Mouse (Mus musculus) layer of hippocampus, adult 9-10 months (tissue): ENCODE measurements around the gene Trmt44.

Experiments used
- DNase-seq: peaks from one replicate; pipeline ENCODE4 v3.0.0; 2022; ENCODE audit warnings: low spot score

Gene Trmt44

DNA sequence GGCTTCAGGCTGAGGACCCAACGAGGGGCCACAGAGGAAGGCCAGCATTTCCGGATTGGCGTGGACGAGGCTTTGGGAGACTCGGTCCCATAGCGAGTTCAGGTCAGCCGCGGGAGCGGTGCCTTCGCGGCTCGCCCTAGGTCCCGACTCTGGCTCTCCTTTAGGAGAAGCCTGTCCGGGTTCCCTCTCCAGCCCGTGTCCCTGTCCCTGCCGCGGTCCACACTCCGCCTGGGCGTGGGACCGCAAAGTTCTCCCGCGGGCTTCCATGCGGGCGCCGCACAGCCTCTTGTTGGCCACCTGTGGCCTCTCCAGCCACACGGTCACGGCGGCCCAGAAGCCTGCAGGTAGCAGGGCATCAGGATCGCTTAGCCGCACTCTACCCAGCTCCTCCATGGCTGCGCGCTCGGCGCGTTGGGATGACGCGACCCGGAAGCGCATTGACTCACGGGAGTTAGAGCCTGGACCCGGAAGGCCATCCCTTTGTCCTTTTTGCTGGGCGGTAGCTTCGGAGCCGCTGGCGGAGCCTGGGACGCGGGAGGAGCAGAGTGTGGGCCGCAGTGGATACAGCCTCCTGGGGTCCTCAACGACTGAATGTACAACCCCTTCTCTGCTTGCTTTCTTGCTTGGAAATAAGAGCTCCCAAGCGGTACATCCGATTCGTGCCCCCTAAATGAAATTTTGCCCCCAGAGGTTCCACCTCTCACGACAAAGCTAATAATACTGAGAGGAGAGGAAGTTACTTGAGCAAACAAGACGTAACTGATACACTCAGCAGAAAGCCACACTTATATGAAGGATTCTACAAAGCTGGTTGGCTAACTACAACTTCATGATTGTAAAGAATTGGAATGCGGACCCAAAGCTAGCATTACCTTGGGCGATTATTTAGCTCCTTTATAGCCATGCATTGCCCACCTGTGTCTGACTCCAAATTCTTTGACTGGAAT lies at the start of gene Trmt44:
Trmt44 (minus strand) TSS at position 418 of the 947 bp plus-strand sequence.
- peak; percentile 70 for DNase-seq

DNA sequence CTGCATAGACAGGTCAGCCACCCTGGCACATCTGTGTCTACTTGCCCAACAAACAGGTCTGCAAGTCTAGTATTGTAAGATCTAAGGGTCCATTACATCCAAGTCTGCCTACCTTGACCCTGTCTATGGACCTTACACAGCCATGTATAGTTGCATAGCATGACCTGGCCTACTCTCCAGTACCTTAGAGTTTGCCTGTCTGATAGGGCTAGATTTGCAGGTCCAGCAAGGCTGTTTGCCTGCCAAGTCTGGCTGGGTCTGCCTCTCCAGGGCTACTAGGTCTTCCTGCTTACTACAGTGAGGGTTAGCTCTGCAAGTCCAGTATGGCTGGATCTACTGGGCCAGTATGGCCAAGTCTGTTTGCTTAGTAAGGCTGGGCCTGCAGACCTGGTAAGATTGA lies 49.0 kb upstream of the Trmt44 start:
- no peak for DNase-seq

DNA sequence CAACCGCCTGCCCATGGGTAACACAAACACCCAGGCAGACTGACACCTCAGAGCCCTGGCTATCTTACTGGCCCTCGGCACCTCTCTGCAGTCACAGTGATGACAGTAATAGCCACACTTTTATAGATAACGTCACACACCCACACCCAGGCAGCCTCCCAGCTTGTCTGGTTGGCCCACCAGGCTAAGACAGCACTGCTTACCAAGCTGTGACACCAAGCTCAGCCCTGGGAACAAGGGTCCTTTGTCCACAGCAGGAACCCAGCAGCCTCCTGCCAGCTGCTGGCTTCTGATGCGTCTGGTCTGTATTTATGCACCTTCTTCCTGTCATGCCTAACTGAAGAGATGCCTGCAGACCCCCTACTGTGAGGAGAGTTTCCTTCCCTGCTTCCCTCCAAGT lies 46.2 kb upstream of the Trmt44 start:
- DNase-seq = no peak

- no peak for DNase-seq
These were observed 42.1 kb upstream of the Trmt44 start for GRCm38 (mm10) chr5:35616943-35617342.

DNA sequence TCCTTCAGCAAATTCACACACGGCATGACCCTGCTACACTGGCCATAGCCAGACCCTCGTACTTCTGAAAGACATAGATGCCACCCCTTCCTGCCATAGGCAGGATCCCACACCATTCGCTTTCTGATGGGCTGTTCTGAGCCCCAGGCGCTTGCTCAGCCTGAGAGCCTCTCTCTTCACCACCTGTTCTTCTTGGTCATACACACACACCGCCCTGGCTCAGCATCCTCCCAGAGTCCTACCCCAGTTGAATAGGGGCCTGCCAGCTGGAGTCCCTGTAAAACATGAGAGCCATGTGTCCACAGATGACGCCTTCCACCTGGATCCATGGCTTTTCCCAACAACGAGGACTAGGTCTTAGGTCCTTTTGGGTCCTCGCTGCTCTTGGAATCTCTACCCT lies 37.9 kb upstream of the Trmt44 start:
- no peak for DNase-seq

DNA sequence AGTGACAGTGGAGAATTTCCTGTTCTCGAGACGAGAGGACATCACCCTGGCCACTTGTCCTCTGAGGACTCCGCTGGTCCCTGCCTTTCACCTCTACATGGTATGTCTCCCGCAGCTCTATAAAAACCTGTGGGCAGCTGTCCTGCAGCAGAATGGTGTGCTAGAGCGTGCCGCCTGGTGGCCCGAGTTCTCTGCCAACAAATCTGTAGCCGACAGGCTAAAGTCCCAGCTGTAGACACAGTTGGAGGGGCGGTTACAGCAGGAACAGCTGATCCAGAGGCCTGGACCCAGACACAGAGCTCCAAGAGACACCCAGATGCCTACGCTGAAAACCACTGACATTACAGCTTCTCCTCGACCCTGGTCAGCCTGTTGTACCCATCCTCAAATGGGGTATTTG lies 37.0 kb upstream of the Trmt44 start:
- peak; percentile 8 for DNase-seq

GRCm38 (mm10) chr5:35611170-35611569 lies 36.3 kb upstream of the Trmt44 start:
- DNase-seq = no peak

DNA sequence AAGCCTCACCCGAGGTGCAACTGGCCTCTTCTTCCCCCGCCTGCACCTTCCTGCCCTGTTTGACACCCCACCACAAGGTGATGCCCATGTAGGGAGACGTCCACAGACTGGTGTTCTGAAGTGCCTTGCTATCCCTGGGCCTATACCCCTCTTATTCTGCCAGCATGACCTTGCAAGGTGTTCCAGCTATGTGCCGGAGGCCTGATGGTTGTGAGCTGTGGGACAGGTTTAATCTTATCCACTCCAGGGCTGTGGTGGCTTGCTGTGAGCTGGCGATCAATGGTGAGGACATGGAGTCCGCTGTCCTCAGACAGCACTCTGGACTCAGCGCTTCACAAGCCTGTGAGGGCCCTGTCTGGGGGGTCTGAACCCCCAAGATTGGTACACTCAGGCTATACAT lies 35.5 kb upstream of the Trmt44 start:
- DNase-seq = no peak

GRCm38 (mm10) chr5:35609971-35610370 lies 35.1 kb upstream of the Trmt44 start:
- no peak for DNase-seq

- no peak for DNase-seq
These were observed 34.5 kb upstream of the Trmt44 start for GRCm38 (mm10) chr5:35609381-35609780.

- DNase-seq = no peak
These were observed 33.7 kb upstream of the Trmt44 start for GRCm38 (mm10) chr5:35608559-35608958.

- DNase-seq = no peak
These were observed 32.9 kb upstream of the Trmt44 start for GRCm38 (mm10) chr5:35607784-35608183.

DNA sequence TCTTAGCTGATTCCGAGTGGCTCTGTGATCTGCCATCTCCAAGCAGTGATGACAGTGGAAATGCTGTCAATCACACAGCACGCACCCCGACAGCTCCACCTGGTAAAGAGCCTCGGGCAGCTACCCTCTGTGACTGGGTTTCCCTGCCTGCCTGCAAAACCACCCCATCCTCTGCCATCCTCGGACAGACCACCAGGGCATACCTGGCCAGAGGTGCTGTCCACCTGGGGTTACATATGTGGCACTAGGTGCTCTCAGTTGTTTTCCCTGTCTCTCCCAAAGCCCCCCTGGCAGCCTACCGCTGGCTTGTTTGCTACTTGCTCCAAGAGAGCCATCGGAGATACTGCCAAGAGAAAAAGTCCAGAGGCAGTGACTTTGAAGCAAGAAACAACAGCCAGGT lies 31.9 kb upstream of the Trmt44 start:
- no peak for DNase-seq

DNA sequence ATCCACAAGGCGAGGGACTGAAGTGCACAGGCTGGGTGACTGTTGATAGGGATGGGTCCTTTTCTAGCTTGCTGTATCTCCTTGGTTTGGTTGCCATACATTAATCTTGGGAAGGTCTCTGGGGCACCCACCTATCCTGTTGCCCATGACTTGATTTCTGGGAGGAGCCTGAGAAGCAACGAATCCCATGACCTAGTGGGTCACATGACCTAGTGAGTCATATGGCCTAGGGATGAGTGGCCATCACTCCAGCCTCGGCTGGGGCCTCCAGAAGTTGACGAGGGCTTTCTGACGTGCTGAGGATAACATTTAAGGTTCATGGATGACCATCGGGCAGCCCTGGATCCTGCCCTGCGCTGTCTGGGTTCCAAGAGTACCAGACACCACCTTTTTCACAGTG lies 30.5 kb upstream of the Trmt44 start:
- no peak for DNase-seq

- DNase-seq = no peak
These were observed 26.7 kb upstream of the Trmt44 start for GRCm38 (mm10) chr5:35601526-35601925.

GRCm38 (mm10) chr5:35600233-35600632 lies 25.4 kb upstream of the Trmt44 start:
- no peak for DNase-seq

DNA sequence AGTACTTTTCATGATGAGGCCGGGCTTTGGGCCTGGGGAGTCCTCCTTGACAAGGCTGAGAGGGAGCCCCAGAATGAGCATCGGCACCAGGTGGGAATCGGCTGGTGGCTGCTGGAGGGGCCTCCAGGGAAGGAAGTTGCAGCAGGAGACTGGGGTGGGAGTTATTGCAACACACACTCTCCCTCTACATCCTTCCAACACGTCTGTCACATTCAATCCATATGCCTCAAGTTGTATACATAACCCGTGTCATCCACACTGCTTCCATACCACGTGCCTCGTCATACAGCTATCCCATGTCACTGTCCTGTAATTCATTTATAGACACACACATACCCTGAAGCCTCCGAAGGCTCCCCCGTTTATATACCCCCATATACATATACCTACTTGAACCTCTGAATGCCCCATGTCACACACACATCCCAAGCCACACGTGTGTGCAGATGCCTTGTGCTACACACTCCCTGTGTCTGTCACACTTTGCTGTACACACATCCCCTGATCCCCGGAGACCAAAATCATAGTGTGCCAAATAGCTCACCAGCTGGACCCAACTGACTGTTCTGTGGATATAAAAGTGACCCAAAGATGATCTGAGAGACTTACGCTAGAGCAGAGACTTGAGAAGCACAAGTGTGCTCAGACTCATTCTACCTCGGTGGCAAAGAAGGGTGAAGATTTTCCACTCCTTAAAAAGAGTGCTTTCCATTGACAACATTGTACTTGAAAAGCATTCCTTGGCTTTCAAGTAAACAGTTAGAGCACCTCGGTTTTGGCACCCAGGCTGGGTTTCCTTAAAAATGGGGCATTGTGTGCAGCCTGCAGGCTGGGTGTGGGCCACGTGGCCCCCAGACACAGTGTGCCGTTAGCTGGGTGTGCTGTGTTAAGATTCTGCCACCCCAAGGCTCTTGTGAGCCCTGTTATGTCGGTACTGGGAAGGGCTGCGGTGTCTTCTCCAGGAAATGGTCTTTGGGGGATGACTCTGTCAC lies 21.6 kb upstream of the Trmt44 start:
- DNase-seq = no peak

- DNase-seq = peak; percentile 56
These were observed 20.8 kb upstream of the Trmt44 start for GRCm38 (mm10) chr5:35595706-35596105.

DNA sequence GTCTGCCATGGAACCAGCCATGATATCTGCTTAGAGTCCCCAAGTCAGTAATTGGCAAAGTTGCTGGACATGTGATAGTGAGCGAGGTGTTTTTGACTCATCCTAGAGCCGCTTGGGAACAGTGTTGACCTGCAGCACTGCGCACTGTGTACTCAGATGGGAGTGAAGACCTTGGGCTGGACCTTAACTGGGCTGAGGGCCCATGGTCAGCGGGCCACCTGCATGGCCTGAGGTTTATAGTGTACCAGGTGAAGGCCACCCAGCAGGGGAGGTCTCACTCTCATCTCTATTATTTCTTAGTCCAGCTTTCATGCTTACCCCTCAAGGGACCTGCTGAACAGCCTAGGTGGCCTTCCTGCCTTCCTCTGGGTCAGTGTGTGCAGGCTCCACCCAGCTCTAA lies 19.9 kb upstream of the Trmt44 start:
- no peak for DNase-seq

DNA sequence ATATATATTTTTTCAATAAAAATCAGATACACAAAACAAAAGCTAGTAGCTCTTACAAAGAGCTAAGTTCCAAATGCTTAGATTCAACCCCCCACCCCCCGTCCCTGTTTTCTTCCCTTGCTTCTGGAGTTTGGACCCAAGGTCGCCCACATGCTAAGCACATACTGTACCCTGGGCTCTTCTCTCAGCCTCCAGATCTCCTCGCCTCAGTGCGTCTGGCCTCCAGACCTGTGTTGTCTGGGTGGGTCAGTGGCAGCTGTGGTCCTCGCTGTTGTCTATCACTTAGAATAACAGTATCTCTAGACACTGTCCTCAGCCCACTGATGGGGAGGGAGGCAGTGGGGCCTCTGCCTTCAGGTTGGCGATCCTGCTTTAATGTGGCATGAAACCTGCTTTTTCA lies 18.4 kb upstream of the Trmt44 start:
- DNase-seq = no peak

GRCm38 (mm10) chr5:35592824-35593223 lies 18.0 kb upstream of the Trmt44 start:
- no peak for DNase-seq

- no peak for DNase-seq
These were observed 17.3 kb upstream of the Trmt44 start for GRCm38 (mm10) chr5:35592081-35592736.
